Mouse (Mus musculus) ES-Bruce4 (cell line): Measurements from ENCODE around the gene Cisd3. TPM values are rescaled to one million over a fixed set of nuclear protein-coding genes. Genes with fewer than 3 reads are reported as not detected.

Experiments used
- H3K27ac ChIP-seq: 2 replicates; pipeline ENCODE4 v1.5.1; 2012; ENCODE audit warnings: low read length, inconsistent platforms; ENCODE audit not compliant: insufficient read depth
- H3K27me3 ChIP-seq: 2 replicates; pipeline ENCODE4 v1.6.1; 2012; ENCODE audit warnings: mild to moderate bottlenecking, low read length, inconsistent platforms; ENCODE audit not compliant: control insufficient read depth, poor library complexity, insufficient read depth, severe bottlenecking
- H3K36me3 ChIP-seq: 2 replicates; pipeline ENCODE4 v1.6.1; 2012; ENCODE audit warnings: inconsistent platforms, mild to moderate bottlenecking, low read length, moderate library complexity; ENCODE audit not compliant: control insufficient read depth, poor library complexity, insufficient read depth, severe bottlenecking
- H3K4me1 ChIP-seq: one replicate; pipeline ENCODE4 v1.8.1; 2011; ENCODE audit warnings: low read length; ENCODE audit not compliant: control insufficient read depth, insufficient read depth
- H3K4me3 ChIP-seq: 2 replicates; pipeline ENCODE4 v1.5.1; 2011; ENCODE audit warnings: low read depth, mild to moderate bottlenecking, low read length
- H3K9ac ChIP-seq: 2 replicates; pipeline ENCODE4 v1.6.1; 2012; ENCODE audit warnings: low read depth, mild to moderate bottlenecking, inconsistent platforms; ENCODE audit not compliant: poor library complexity, severe bottlenecking
- H3K9me3 ChIP-seq: replicated peaks from 2 replicates; pipeline ENCODE4 v1.6.1; 2012; ENCODE audit warnings: mild to moderate bottlenecking, low read length, inconsistent platforms; ENCODE audit not compliant: control insufficient read depth, poor library complexity, insufficient read depth, severe bottlenecking
- CTCF ChIP-seq: IDR thresholded peaks from one replicate; pipeline ENCODE4 v1.8.1; 2011; ENCODE audit warnings: low read depth, low read length
- EP300 ChIP-seq: IDR thresholded peaks from 2 replicates; pipeline ENCODE4 v1.6.1; 2011; ENCODE audit warnings: low read depth, low read length; ENCODE audit not compliant: insufficient read depth
- POLR2A ChIP-seq: IDR thresholded peaks from one replicate; pipeline ENCODE4 v1.8.1; 2011; ENCODE audit warnings: low read length; ENCODE audit not compliant: insufficient read depth
- polyA plus RNA-seq: library from polyadenylated mRNA; stranded (reverse); fragments of >200 nt; gene quantifications from 2 replicates; pipeline ENCODE4 v1.2.4, GENCODE M21; 2011; ENCODE audit warnings: low read depth; ENCODE audit not compliant: missing spikeins, insufficient read depth, insufficient read length

Gene Cisd3
- polyA plus RNA-seq, 1 experiment: 62.3 TPM

DNA sequence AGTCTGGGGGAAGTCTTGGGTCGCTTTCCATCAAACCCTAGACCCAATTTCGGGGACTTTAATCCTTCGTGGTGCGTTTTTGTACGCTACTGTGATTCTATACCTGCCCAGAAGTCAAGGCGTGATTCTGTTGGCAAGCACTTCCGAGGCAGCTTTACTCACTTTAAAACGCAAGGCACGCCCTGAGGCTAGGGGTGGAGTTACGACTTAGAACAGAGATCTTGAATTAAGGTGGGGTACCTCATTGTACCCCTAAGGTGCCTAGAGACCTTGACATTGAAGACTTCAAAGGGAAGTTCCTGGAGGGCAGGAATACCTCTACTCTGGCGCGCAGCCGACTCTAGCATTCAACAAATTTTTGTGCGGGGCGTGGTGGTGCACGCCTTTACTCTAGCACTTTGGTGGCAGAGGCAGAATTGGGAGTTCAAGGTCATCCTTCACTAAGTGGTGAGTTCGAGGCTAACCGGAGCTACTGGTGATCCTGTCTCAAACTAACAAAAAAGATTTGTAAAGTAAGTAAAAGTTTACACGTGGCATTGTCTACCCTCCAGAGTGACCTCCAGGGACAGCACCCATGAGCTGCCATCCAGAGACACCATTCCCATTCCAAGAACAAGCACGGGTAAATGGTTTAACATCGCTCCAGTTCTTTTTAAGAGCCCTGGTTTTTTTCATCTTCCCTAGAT is 23.3 kb upstream of the Cisd3 start:
- H3K27me3 ChIP-seq: no peaks in the 10 kb centered on the region
- TF ChIP-seq POLR2A (no peak), EP300 (peak; percentile 100), CTCF (no peak)
- H3K9ac ChIP-seq: peak overlapping the region; percentile 99
- H3K36me3 ChIP-seq: peaks cover 8% of the 10 kb centered on the region
- H3K9me3 ChIP-seq: no peaks in the 10 kb centered on the region
- H3K27ac ChIP-seq: peak overlapping the region; percentile 99
- peaks cover 2% of the 10 kb centered on the region for H3K4me1 ChIP-seq
- peak overlapping the region; percentile 72 for H3K4me3 ChIP-seq

DNA sequence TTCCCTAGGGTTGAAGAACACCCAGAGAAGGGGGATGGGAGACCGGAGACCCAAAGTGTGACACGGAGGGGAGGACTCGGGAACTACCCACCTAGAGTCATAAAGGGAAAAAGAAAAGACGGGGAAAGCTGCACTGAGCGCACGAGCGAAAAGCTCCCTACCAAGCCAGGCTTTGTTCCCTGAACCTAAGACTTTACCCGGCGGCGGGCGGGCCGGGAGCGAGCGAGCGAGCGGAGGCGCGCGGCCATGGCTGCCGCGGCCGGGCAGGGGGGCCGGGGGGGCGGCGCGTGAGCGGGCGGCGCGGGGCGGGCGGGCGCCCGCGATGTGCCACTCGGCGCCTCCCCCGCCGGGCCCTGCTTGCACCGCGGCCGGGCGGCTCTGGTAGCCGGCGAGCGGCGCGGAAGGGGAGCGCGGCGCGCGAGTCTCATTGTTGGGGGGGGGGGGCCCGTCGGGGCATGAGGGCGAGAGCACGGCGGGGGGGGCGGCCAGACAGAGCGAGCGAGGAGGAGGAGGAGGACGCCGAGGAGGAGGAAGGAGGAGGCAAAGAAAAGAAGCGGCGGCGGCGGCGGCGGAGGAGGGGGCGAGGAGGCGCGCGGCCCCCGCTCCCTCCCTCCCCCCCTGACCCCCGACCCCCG is 22.6 kb upstream of the Cisd3 start, which contains the start of gene Mllt6:
TSS of gene Mllt6 (plus strand) at position 522 of the 635 bp plus-strand sequence.
- H3K9ac ChIP-seq: peak within 1 kb of the TSS; percentile 99
- peaks cover 2% of the 10 kb centered on the region for H3K4me1 ChIP-seq
- no peak for TF ChIP-seq CTCF
- no peak for TF ChIP-seq EP300
- H3K27ac ChIP-seq: peak within 1 kb of the TSS; percentile 99
- no peaks in the 10 kb centered on the region for H3K9me3 ChIP-seq
- no peaks in the 10 kb centered on the region for H3K27me3 ChIP-seq
- peak within 1 kb of the TSS; percentile 75 for H3K4me3 ChIP-seq
- peaks cover 11% of the 10 kb centered on the region for H3K36me3 ChIP-seq

DNA sequence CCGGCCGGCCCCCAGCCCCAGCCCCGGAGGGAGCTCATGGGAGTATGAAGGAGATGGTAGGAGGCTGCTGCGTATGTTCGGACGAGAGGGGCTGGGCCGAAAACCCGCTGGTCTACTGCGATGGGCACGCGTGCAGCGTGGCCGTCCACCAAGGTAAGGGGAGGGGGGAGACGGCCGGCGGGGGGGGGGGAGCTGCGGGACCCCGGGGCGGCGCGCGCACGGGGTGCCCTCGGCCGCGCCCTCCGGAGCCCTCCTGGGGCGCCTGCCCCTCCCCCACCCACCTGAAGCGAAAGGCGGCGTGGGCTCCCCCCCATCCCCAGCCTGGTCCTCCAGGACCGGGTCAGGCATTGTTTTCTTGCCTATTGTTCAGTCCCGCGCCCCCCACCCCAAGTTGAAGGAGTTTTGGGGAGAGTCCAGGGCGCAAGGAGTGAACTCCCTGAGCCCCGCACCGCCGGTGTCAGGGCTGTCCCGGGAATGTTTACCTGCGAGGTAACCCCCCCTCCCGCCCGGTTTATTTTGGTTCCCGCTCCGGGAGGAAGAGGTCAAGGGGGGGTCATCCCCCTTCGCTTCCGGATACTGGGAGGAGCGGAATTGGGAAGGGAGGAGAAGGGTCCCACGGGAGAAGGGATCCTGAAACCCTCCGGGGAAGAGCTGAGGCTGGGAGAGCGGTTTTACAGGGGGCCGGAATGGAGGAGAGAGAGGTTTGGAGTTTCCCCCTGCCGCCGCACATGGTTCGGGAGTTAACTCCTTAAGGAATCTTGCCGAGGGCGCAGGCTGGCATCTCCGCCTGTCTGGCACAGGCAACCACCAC is 21.9 kb upstream of the Cisd3 start:
- peaks cover under 1% of the 10 kb centered on the region for H3K4me1 ChIP-seq

DNA sequence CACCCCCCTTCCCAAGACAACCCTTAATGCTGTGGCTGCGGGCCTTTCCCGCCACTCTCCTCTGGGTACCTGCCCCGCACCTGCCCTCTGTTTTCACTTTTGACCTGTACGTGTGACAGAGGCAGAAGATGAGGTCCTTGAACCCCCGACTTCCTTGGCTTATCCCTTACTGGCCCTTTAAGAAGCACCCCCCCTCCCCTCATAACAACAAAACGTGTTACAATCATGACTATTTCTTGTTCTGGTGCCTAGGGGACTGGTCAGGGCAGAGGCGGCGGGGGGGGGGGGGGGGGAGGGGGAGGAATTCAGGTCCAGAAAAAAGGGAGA is 21.3 kb upstream of the Cisd3 start:
- H3K27me3 ChIP-seq: no peaks in the 10 kb centered on the region
- H3K9ac ChIP-seq: peak overlapping the region; percentile 99
- TF ChIP-seq CTCF (no peak), POLR2A (no peak), EP300 (no peak)
- peaks cover 13% of the 10 kb centered on the region for H3K36me3 ChIP-seq
- H3K9me3 ChIP-seq: no peaks in the 10 kb centered on the region
- H3K4me1 ChIP-seq: no peaks in the 10 kb centered on the region
- peak overlapping the region; percentile 80 for H3K27ac ChIP-seq
- peak overlapping the region; percentile 84 for H3K4me3 ChIP-seq

More for the DNA sequence above, 21.9 kb upstream of the Cisd3 start:
- Histone ChIP-seq H3K4me3 (peak overlapping the region; percentile 75), H3K9ac (peak overlapping the region; percentile 99), H3K27me3 (no peaks in the 10 kb centered on the region), H3K36me3 (peaks cover 13% of the 10 kb centered on the region), H3K27ac (peak overlapping the region; percentile 80), H3K9me3 (no peaks in the 10 kb centered on the region)
- TF ChIP-seq EP300: 0 out of 2 replicates have a peak, but pooled peaks have one; percentile 28
- TF ChIP-seq CTCF: no peak

DNA sequence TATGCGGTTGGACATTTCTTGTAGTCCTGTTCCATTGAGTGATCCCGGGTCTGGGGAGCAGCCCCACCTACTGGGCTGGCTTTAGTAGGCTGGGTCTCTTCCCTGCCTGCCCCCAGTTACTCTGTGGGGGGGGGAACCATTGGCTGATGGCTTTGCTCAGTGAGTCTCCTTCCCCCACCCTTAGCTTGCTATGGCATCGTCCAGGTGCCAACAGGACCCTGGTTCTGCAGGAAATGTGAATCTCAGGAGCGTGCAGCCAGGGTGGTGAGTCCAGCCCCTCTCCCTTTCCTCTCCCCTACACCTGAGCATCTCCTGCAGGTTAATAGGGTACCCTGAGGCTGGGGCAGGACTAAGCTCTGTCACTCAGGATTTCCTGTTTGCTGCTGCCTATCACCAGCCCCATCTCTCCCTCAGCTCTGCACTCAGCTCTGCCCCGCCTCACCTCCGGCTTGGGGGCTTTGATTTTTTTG is 20.8 kb upstream of the Cisd3 start:
- Histone ChIP-seq H3K4me1 (peaks cover 3% of the 10 kb centered on the region), H3K36me3 (peaks cover 13% of the 10 kb centered on the region), H3K9me3 (no peaks in the 10 kb centered on the region)

DNA sequence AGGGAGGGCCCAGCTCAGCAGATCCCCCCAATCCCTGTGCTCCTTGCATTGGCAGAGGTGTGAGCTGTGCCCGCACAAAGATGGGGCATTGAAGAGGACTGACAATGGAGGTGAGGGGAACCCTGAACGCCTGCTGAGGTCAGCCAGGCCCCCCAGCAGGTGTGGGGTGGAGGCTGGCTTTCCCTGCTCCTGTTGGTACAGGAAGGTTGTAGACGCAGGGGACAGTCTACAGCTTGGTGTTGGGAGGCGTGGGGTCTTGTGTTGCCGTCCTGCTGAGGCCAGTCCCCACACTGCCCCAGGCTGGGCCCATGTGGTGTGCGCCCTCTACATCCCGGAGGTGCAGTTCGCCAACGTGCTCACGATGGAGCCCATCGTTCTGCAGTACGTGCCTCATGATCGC is 20.2 kb upstream of the Cisd3 start:
- Histone ChIP-seq H3K27me3 (no peaks in the 10 kb centered on the region), H3K36me3 (peaks cover 19% of the 10 kb centered on the region), H3K4me3 (peak overlapping the region; percentile 84), H3K9me3 (no peaks in the 10 kb centered on the region), H3K27ac (peak overlapping the region; percentile 74), H3K4me1 (peaks cover 7% of the 10 kb centered on the region), H3K9ac (peak overlapping the region; percentile 99)
- TF ChIP-seq POLR2A (no peak), EP300 (no peak), CTCF (no peak)

More for the DNA sequence above, 20.8 kb upstream of the Cisd3 start:
- H3K9ac ChIP-seq: peak overlapping the region; percentile 99
- H3K27ac ChIP-seq: peak overlapping the region; percentile 74
- no peaks in the 10 kb centered on the region for H3K27me3 ChIP-seq
- TF ChIP-seq EP300: no peak
- TF ChIP-seq CTCF: peak; percentile 34
- peak overlapping the region; percentile 84 for H3K4me3 ChIP-seq
